15 mouse cellular contexts compared by ENCODE assay signal in the genomic region with DNA sequence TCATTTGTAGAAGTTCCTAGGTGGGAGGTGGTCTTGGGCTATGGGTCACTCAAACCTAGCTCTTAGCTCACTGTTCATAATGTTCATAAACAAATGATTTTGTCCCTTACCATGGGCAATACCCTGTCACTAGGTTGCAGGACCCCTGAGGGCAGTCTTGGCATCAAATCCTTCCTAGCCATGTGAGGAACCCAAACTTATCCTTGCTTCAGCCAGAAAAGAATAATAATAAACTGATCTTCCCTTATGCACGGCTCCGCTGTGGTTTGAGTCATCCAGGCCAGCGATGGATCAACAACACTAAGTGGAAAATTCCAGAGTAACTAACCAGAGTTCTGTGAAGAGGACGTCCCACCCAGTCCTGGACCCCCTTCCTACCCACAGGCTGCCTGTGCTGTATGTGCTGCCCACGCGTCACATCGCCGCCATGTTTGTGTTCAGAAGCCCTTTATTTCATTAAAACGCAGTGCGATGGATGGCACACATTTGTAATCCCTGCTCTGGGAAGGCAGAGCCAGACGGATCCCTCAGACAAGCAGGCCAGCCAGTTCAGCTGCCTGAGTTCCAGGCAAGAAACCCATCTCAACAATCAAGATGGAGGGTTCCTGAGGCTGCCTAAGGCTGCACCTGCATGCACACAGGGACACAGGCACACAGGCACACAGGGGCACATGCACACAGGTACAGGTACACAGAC. TPM values are rescaled to one million over a fixed set of nuclear protein-coding genes. Genes with fewer than 3 reads are reported as not detected.
"Had no signal": no experiment of that assay in that cellular context is flagged by ENCODE, and none has a peak within 500 bp of the region (broad histone marks: within the 10 kb centered on the region; RNA-seq: fewer than 3 reads in every experiment).

No protein-coding gene starts in this region.

- H3K36me3 ChIP-seq: kidney, embryonic 15.5 days; limb, embryonic 13.5 days; midbrain, embryonic 12.5 days; stomach, embryonic 15.5 days had no signal

- ATAC-seq: intestine, embryonic 16.5 days had no signal

- H3K9me3 ChIP-seq: kidney, embryonic 15.5 days; limb, embryonic 13.5 days; midbrain, embryonic 12.5 days; stomach, embryonic 15.5 days had no signal

- H3K27me3 ChIP-seq: stomach, embryonic 15.5 days had no signal

- H3K4me1 ChIP-seq: limb, embryonic 13.5 days; stomach, embryonic 15.5 days had no signal

- H3K27ac ChIP-seq: kidney, embryonic 15.5 days; limb, embryonic 13.5 days; liver, embryonic 14.5 days; midbrain, embryonic 12.5 days; stomach, embryonic 15.5 days had no signal

- H3K4me3 ChIP-seq: kidney, embryonic 15.5 days; limb, embryonic 13.5 days; midbrain, embryonic 12.5 days; stomach, embryonic 15.5 days had no signal

- DNase-seq: kidney, adult 2 months; kidney, postnatal 14 days; layer of hippocampus, postnatal 36 days; left cerebral cortex, postnatal 4 days; lung, adult 18-20 months; retina, postnatal 1 day; thymus, adult 2 months; thymus, postnatal 25 days had no signal

RNA-seq across cellular contexts. Expression of a gene that starts 25.0 kb away (rescaled TPM):
- total RNA-seq: neutrophil, adult 5-6 weeks had no signal
